Mouse (Mus musculus) MEL (cell line): Measurements from ENCODE around the gene Flad1.

Experiments used
- JUND ChIP-seq: IDR thresholded peaks from 2 replicates; pipeline ENCODE4 v1.6.1; 2011; ENCODE audit warnings: low read depth, mild to moderate bottlenecking, improper control_type of control experiment, low read length
- POLR2A ChIP-seq, 2 experiments: IDR thresholded peaks; 2 replicates each; pipeline ENCODE4 v1.6.1; 2011 to 2012; ENCODE audit warnings: low read length in 2 of 2, mild to moderate bottlenecking in 2 of 2, control low read depth in 1 of 2, improper control_type of control experiment in 1 of 2, low read depth in 1 of 2, moderate library complexity in 1 of 2; ENCODE audit not compliant: control insufficient read depth in 1 of 2, insufficient read depth in 1 of 2, poor library complexity in 1 of 2
- SIN3A ChIP-seq: IDR thresholded peaks from 2 replicates; pipeline ENCODE4 v1.6.1; 2012; ENCODE audit warnings: low read length, improper control_type of control experiment, inconsistent platforms
- USF1 ChIP-seq: IDR thresholded peaks from 2 replicates; pipeline ENCODE4 v1.6.1; 2014; ENCODE audit warnings: low read depth, mild to moderate bottlenecking, inconsistent platforms, low read length, improper control_type of control experiment, moderate library complexity

DNA sequence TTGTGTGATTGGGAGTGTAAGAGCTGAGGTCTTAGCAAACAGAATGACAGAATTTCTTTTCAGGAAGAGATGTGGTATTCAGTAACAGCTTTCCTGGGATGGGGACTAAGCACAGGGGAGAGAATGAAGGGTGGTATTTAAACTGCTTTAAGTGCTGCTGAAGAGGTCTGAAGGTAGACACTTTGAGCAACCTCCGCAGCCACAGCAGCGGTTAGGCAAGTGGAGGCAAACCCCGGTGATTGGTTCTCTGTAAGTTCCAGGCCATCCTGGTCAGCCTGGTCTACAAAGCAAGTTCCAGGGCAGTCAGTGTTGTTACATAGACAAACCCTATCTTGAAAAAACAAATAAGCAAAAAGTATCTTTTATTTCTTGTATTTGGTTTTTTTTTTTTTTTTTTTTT, 8.3 kb upstream of the Flad1 start:
- no peak for TF ChIP-seq USF1
- no peak for TF ChIP-seq POLR2A (IDR thresholded peaks at IDR 0.05; ENCODE audit: control insufficient read depth in 1 of 2, insufficient read depth in 1 of 2, low read depth in 1 of 2, low read length in 2 of 2, poor library complexity in 1 of 2)
- TF ChIP-seq JUND, result no peak
- no peak for TF ChIP-seq SIN3A
